Mouse (Mus musculus): ENCODE measurements around the gene Tmem265.
A peak's percentile ranks its signal among the peaks of the same experiment; 100 is the strongest.

Gene Tmem265

GRCm38 (mm10) chr7:127588901-127589300 lies 27.7 kb downstream of the Tmem265 start:
- no peak for DNase-seq (ENCODE audit: low spot score)

GRCm38 (mm10) chr7:127589637-127590036 lies 28.4 kb downstream of the Tmem265 start:
- no peak for DNase-seq (ENCODE audit: low spot score)

- no peak for DNase-seq (ENCODE audit: low spot score)
These were observed 29.9 kb downstream of the Tmem265 start for GRCm38 (mm10) chr7:127591108-127591507.

- DNase-seq (ENCODE audit: low spot score) = no peak
These were observed 31.4 kb downstream of the Tmem265 start for GRCm38 (mm10) chr7:127592575-127592974.

- no peak for DNase-seq (ENCODE audit: low spot score)
These were observed 35.6 kb downstream of the Tmem265 start for GRCm38 (mm10) chr7:127596747-127597146.

GRCm38 (mm10) chr7:127600612-127601011 lies 39.4 kb downstream of the Tmem265 start:
- no peak for DNase-seq (ENCODE audit: low spot score)

- DNase-seq (ENCODE audit: low spot score) = no peak
These were observed 40.5 kb downstream of the Tmem265 start for GRCm38 (mm10) chr7:127601735-127602134.

- DNase-seq (ENCODE audit: low spot score) = no peak
These were observed 41.7 kb downstream of the Tmem265 start for GRCm38 (mm10) chr7:127602903-127603302.

- DNase-seq (ENCODE audit: low spot score) = no peak
These were observed 43.1 kb downstream of the Tmem265 start for GRCm38 (mm10) chr7:127604256-127604655.

- DNase-seq (ENCODE audit: low spot score) = peak; percentile 80
These were observed 46.0 kb downstream of the Tmem265 start for GRCm38 (mm10) chr7:127607150-127607549.

GRCm38 (mm10) chr7:127611011-127611410 lies 49.8 kb downstream of the Tmem265 start:
- no peak for DNase-seq (ENCODE audit: low spot score)

GRCm38 (mm10) chr7:127611561-127611960 lies 50.4 kb downstream of the Tmem265 start:
- DNase-seq (ENCODE audit: low spot score) = no peak

GRCm38 (mm10) chr7:127613501-127613900 lies 52.3 kb downstream of the Tmem265 start:
- DNase-seq (ENCODE audit: low spot score) = no peak

GRCm38 (mm10) chr7:127614091-127614490 lies 52.9 kb downstream of the Tmem265 start:
- DNase-seq (ENCODE audit: low spot score) = no peak

GRCm38 (mm10) chr7:127614511-127614890 lies 53.3 kb downstream of the Tmem265 start:
- DNase-seq (ENCODE audit: low spot score) = no peak

GRCm38 (mm10) chr7:127614891-127615843 lies 54.0 kb downstream of the Tmem265 start, which contains the start of gene Zfp629:
Zfp629 (minus strand) TSS chr7:127615797.
- DNase-seq (ENCODE audit: low spot score) = peak; percentile 76

- no peak for DNase-seq (ENCODE audit: low spot score)
These were observed 55.1 kb downstream of the Tmem265 start for GRCm38 (mm10) chr7:127616336-127616735.
